Comparison of ENCODE assay signal across 22 mouse cellular contexts in the genomic region with DNA sequence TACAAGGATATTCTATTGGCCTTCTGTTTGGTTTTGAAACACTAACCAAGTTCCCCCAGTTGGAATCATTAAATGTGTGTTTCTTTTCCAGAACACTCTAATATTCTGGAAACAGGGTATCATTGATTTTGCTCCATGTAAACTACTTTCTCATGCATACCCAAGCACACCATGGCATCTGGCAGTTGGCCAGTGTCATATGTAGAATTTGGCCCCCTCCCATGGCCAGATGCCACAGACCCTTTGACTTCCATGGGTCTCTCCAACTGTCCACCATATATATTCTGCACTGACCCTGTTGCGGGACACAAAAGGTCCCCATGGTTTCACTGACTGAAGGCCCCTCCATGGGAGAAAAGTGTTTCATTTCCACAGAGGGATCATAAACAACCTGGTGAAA. TPM values are rescaled to one million over a fixed set of nuclear protein-coding genes. Genes with fewer than 3 reads are reported as not detected.
"Had no signal": no experiment of that assay in that cellular context is flagged by ENCODE, and none has a peak within 500 bp of the region (broad histone marks: within the 10 kb centered on the region; RNA-seq: fewer than 3 reads in every experiment).

No protein-coding gene starts in this region.

- H3K27me3 ChIP-seq: midbrain, embryonic 13.5 days; midbrain, embryonic 15.5 days; neural tube, embryonic 13.5 days; neural tube, embryonic 15.5 days had no signal

- H3K36me3 ChIP-seq: midbrain, embryonic 15.5 days; neural tube, embryonic 13.5 days; neural tube, embryonic 15.5 days had no signal

- H3K4me3 ChIP-seq: midbrain, embryonic 10.5 days; midbrain, embryonic 13.5 days; midbrain, embryonic 15.5 days; myocyte; neural tube, embryonic 13.5 days; neural tube, embryonic 15.5 days had no signal

- H3K27ac ChIP-seq: liver, embryonic 14.5 days; midbrain, embryonic 10.5 days; midbrain, embryonic 13.5 days; midbrain, embryonic 15.5 days; neural tube, embryonic 13.5 days; neural tube, embryonic 15.5 days had no signal

- DNase-seq: lung, adult 18-20 months; lung, embryonic 14.5 days; lung, postnatal 10 days; lung, postnatal 4 days; retina, postnatal 1 day; right cerebral cortex, adult 18-20 months; right cerebral cortex, postnatal 25 days; right cerebral cortex, postnatal 4 days; spleen, adult 18-20 months; thymus, adult 18-20 months; thymus, postnatal 14 days; thymus, postnatal 36 days had no signal

RNA-seq across cellular contexts. Expression of a gene that starts 22.9 kb away (rescaled TPM):
- total RNA-seq: megakaryocyte, adult 5-6 weeks; megakaryocyte-erythroid progenitor cell, adult 5-6 weeks had no signal
- polyA plus RNA-seq: small intestine, adult 2 months had no signal
